In genomic region chr9:66917216-66917891, GRCm38 (mm10) we compare ENCODE assay signal across 14 mouse cellular contexts. TPM values are rescaled to one million over a fixed set of nuclear protein-coding genes. Genes with fewer than 3 reads are reported as not detected.
DNase-seq lines count a peak whose midpoint lies in the region; ATAC-seq and TF ChIP-seq lines count a peak whose summit lies in the region.
"Had no signal": no experiment of that assay in that cellular context is flagged by ENCODE, and none has a peak within 500 bp of the region (broad histone marks: within the 10 kb centered on the region; RNA-seq: fewer than 3 reads in every experiment).

No protein-coding gene starts in this region.

- no peak for TF ChIP-seq CTCF in kidney, postnatal 0 days (IDR thresholded peaks at IDR 0.05; ENCODE audit: low read depth)
- no peak for TF ChIP-seq CTCF in G1E (IDR thresholded peaks at IDR 0.05; ENCODE audit: low read depth, low read length)

- no peak overlapping the region for H3K4me3 ChIP-seq in kidney, postnatal 0 days (replicated peaks; ENCODE audit: low read depth, low read length)
- H3K4me3 ChIP-seq in G1E (ENCODE audit: low read depth, low read length) = peak overlapping the region; percentile 57; the same call in 1 of the 2 replicates
- peak overlapping the region; percentile 96 for H3K4me3 ChIP-seq in liver, embryonic 11.5 days (ENCODE audit: low read depth, low read length)

- no peak for ATAC-seq in kidney, postnatal 0 days (replicated peaks; ENCODE audit: low FRiP score, low read depth)
- ATAC-seq in G1E (ENCODE audit: extremely low read depth, insufficient number of reproducible peaks, low FRiP score, poor library complexity, severe bottlenecking) = no peak
- ATAC-seq in liver, embryonic 11.5 days (replicated peaks; ENCODE audit: low FRiP score) = no peak
- ATAC-seq: lung, postnatal 0 days had no signal

- H3K9me3 ChIP-seq in kidney, postnatal 0 days (replicated peaks; ENCODE audit: low read length) = no peaks in the 10 kb centered on the region
- H3K9me3 ChIP-seq in G1E (replicated peaks) = no peaks in the 10 kb centered on the region; the same call in 1 of the 2 replicates
- H3K9me3 ChIP-seq in liver, embryonic 11.5 days (ENCODE audit: control insufficient read depth, low read length) = no peaks in the 10 kb centered on the region

- H3K36me3 ChIP-seq in kidney, postnatal 0 days (ENCODE audit: insufficient read depth, low read length) = no peaks in the 10 kb centered on the region
- peaks cover 25% of the 10 kb centered on the region for H3K36me3 ChIP-seq in G1E (replicated peaks)
- no peaks in the 10 kb centered on the region for H3K36me3 ChIP-seq in liver, embryonic 11.5 days (ENCODE audit: control insufficient read depth, insufficient read depth, low read length)

- 81% methylated on average over 8 of the region's 8 CpGs for WGBS in kidney, postnatal 0 days
- WGBS in liver, embryonic 11.5 days = 69% methylated on average over 8 of the region's 8 CpGs

- peak; percentile 89 for DNase-seq in heart, adult 11 months
- no peak for DNase-seq in heart, adult 8-10 months (ENCODE audit: low spot score)
- no peak for DNase-seq in kidney, postnatal 0 days (ENCODE audit: low spot score)
- no peak for DNase-seq in kidney, postnatal 14 days
- no peak for DNase-seq in G1E (ENCODE audit: low spot score)
- DNase-seq in liver, embryonic 11.5 days (ENCODE audit: low spot score) = no peak
- DNase-seq in adrenal gland, postnatal 36 days = no peak
- DNase-seq in frontal cortex, postnatal 14 days (ENCODE audit: low spot score in 2 of 2) = no peak
- DNase-seq: adrenal gland, postnatal 25 days; cerebellum, adult 9-11 months; gastrocnemius, postnatal 36 days; kidney, postnatal 25 days had no signal

- H3K4me1 ChIP-seq in kidney, postnatal 0 days (replicated peaks; ENCODE audit: insufficient read depth, low read length) = no peaks in the 10 kb centered on the region; the same call in none of the 2 replicates
- peaks cover 74% of the 10 kb centered on the region for H3K4me1 ChIP-seq in G1E (ENCODE audit: insufficient read depth, low read depth, low read length)
- H3K4me1 ChIP-seq in liver, embryonic 11.5 days (replicated peaks; ENCODE audit: control insufficient read depth, insufficient read depth, low read length) = peaks cover 56% of the 10 kb centered on the region

- no peak overlapping the region for H3K27ac ChIP-seq in kidney, postnatal 0 days
- peak overlapping the region; percentile 90 for H3K27ac ChIP-seq in liver, embryonic 11.5 days (ENCODE audit: low read depth, low read length)
- H3K27ac ChIP-seq: left cerebral cortex, adult 2 months had no signal

- H3K4me2 ChIP-seq in kidney, postnatal 0 days (ENCODE audit: low read length) = peak overlapping the region; percentile 84; the same call in 1 of the 2 replicates
- peak overlapping the region; percentile 91 for H3K4me2 ChIP-seq in liver, embryonic 11.5 days

- H3K9ac ChIP-seq in kidney, postnatal 0 days (ENCODE audit: low read depth, low read length) = no peak overlapping the region
- H3K9ac ChIP-seq in liver, embryonic 11.5 days (ENCODE audit: low read depth, low read length) = peak overlapping the region; percentile 58

- H3K27me3 ChIP-seq in kidney, postnatal 0 days (ENCODE audit: insufficient read depth, low read length) = no peaks in the 10 kb centered on the region
- H3K27me3 ChIP-seq in G1E (ENCODE audit: insufficient read depth, low read length) = no peaks in the 10 kb centered on the region
- H3K27me3 ChIP-seq in liver, embryonic 11.5 days (replicated peaks; ENCODE audit: control insufficient read depth, insufficient read depth, low read length) = no peaks in the 10 kb centered on the region

RNA-seq across cellular contexts. Expression of gene Rab8b, which starts 2.1 kb away (rescaled TPM):
- 1 to 10 TPM; 7.7 to 9.2 (median 8.2) TPM for total RNA-seq in heart, adult 8-10 months (2022)
- polyA plus RNA-seq in kidney, postnatal 0 days (2015; fragmentation: Nextera tagmentation; extraction: Ambion mirVana) = 9.3 and 10.9 TPM in 2 replicates
- total RNA-seq in G1E (2014; fragmentation: Nextera tagmentation) (40.6 and 44.3 TPM in 2 replicates), G1E (2017) (107 and 121 TPM in 2 replicates)
- polyA plus RNA-seq in G1E (2012) = 2.5 and 4.9 TPM in 2 replicates
- polyA plus RNA-seq in liver, embryonic 11.5 days (2014; fragmentation: Nextera tagmentation; extraction: Ambion mirVana) = 43.1 and 44.3 TPM in 2 replicates
- total RNA-seq in adrenal gland, postnatal 36 days (2021) = 10 to 100 TPM; 18.9 to 21.9 TPM

RNA-seq across cellular contexts. Expression of gene Rps27l, which starts 28.5 kb away (rescaled TPM):
- 100 to 1,000 TPM; 151 to 173 (median 164) TPM for total RNA-seq in heart, adult 8-10 months (2022)
- polyA plus RNA-seq in kidney, postnatal 0 days (2015; fragmentation: Nextera tagmentation; extraction: Ambion mirVana) = 811 and 895 TPM in 2 replicates
- total RNA-seq in G1E (2014; fragmentation: Nextera tagmentation) = 211 and 212 TPM in 2 replicates
- total RNA-seq in G1E (2017) = 344 and 363 TPM in 2 replicates
- polyA plus RNA-seq in G1E (2012) = 113 and 208 TPM in 2 replicates
- 1,011 and 1,028 TPM in 2 replicates for polyA plus RNA-seq in liver, embryonic 11.5 days (2014; fragmentation: Nextera tagmentation; extraction: Ambion mirVana)
- 100 to 1,000 TPM; 270 to 313 TPM for total RNA-seq in adrenal gland, postnatal 36 days (2021)

RNA-seq across cellular contexts. Expression of gene Lactb, which starts 57.9 kb away (rescaled TPM):
- total RNA-seq in heart, adult 8-10 months (2022) = 10 to 100 TPM; 22.8 to 26.6 (median 23.5) TPM
- polyA plus RNA-seq in kidney, postnatal 0 days (2015; fragmentation: Nextera tagmentation; extraction: Ambion mirVana) = 29.2 and 33.6 TPM in 2 replicates
- total RNA-seq in G1E (2014; fragmentation: Nextera tagmentation) = 10.9 and 14.2 TPM in 2 replicates
- total RNA-seq in G1E (2017) = 13.4 and 16.4 TPM in 2 replicates
- polyA plus RNA-seq in G1E (2012) = 4.7 and 7.6 TPM in 2 replicates
- polyA plus RNA-seq in liver, embryonic 11.5 days (2014; fragmentation: Nextera tagmentation; extraction: Ambion mirVana) = 11.6 and 12.7 TPM in 2 replicates
- 10 to 100 TPM; 16.9 to 20.5 TPM for total RNA-seq in adrenal gland, postnatal 36 days (2021)
